Comparison of ENCODE assay signal across 11 mouse cellular contexts in the genomic region with DNA sequence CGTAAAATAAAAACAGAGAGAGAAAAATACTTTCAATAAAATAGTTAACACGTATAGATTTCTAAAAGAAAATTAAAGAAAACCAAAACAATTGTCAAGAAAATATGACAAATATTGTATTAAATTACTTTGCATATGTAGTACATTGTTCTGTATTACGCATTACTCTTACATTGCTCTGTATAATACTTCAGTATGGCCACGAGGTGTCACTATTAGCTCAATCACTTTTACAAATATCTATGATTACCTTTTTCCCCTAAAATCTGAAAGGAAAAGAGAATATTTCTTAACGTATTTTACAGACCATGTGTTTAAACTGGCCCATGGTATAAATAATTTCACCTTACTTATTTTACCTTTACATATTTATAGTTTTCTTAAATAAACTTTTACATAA.
DNase-seq lines count a peak whose midpoint lies in the region; ATAC-seq lines count a peak whose summit lies in the region.
"Had no signal": no experiment of that assay in that cellular context is flagged by ENCODE, and none has a peak within 500 bp of the region (broad histone marks: within the 10 kb centered on the region; RNA-seq: fewer than 3 reads in every experiment).

No protein-coding gene starts in this region.

- H3K4me3 ChIP-seq in forebrain, embryonic 12.5 days (replicated peaks): no peak overlapping the region
- no peak overlapping the region for H3K4me3 ChIP-seq in midbrain, embryonic 15.5 days
- H3K4me3 ChIP-seq: embryonic facial prominence, embryonic 12.5 days had no signal

- no peaks in the 10 kb centered on the region for H3K36me3 ChIP-seq in forebrain, embryonic 12.5 days (replicated peaks)
- no peaks in the 10 kb centered on the region for H3K36me3 ChIP-seq in midbrain, embryonic 15.5 days (replicated peaks)
- H3K36me3 ChIP-seq: embryonic facial prominence, embryonic 12.5 days had no signal

- no peaks in the 10 kb centered on the region for H3K9me3 ChIP-seq in forebrain, embryonic 12.5 days
- no peaks in the 10 kb centered on the region for H3K9me3 ChIP-seq in midbrain, embryonic 15.5 days
- H3K9me3 ChIP-seq: embryonic facial prominence, embryonic 12.5 days had no signal

- H3K4me1 ChIP-seq in forebrain, embryonic 12.5 days: no peaks in the 10 kb centered on the region
- no peaks in the 10 kb centered on the region for H3K4me1 ChIP-seq in midbrain, embryonic 15.5 days
- H3K4me1 ChIP-seq: embryonic facial prominence, embryonic 12.5 days had no signal

- WGBS in forebrain, embryonic 12.5 days: 40% methylated on average over 5 of the region's 5 CpGs
- 34% methylated on average over 5 of the region's 5 CpGs for WGBS in midbrain, embryonic 15.5 days

- no peak overlapping the region for H3K27ac ChIP-seq in forebrain, embryonic 12.5 days
- no peak overlapping the region for H3K27ac ChIP-seq in midbrain, embryonic 15.5 days
- H3K27ac ChIP-seq: embryonic facial prominence, embryonic 12.5 days had no signal

- no peak overlapping the region for H3K4me2 ChIP-seq in forebrain, embryonic 12.5 days
- H3K4me2 ChIP-seq in midbrain, embryonic 15.5 days: no peak overlapping the region
- H3K4me2 ChIP-seq: embryonic facial prominence, embryonic 12.5 days had no signal

- no peak overlapping the region for H3K9ac ChIP-seq in forebrain, embryonic 12.5 days
- H3K9ac ChIP-seq in midbrain, embryonic 15.5 days: no peak overlapping the region
- H3K9ac ChIP-seq: embryonic facial prominence, embryonic 12.5 days had no signal

- DNase-seq in layer of hippocampus, adult 9-10 months (ENCODE audit: low spot score): peak; percentile 8
- DNase-seq in layer of hippocampus, postnatal 10 days (ENCODE audit: low spot score in 2 of 2): no peak
- DNase-seq in NIH3T3 (ENCODE audit: low read depth): peak; percentile 76
- no peak for DNase-seq in adrenal gland, adult 8-10 months
- no peak for DNase-seq in gastrocnemius, adult 8-10 months (ENCODE audit: low spot score in 2 of 2)
- no peak for DNase-seq in right cerebral cortex, postnatal 14 days
- DNase-seq: thymus, adult 2 months had no signal

- H3K27me3 ChIP-seq in forebrain, embryonic 12.5 days: no peaks in the 10 kb centered on the region
- no peaks in the 10 kb centered on the region for H3K27me3 ChIP-seq in midbrain, embryonic 15.5 days (replicated peaks)
- H3K27me3 ChIP-seq: embryonic facial prominence, embryonic 12.5 days had no signal

- ATAC-seq in forebrain, embryonic 12.5 days (ENCODE audit: low FRiP score): peak; percentile 85
- ATAC-seq in midbrain, embryonic 15.5 days (replicated peaks): peak; percentile 93
- ATAC-seq: inflammation-experienced regulatory T-cells, adult 6 months had no signal

Comparison
In these comparisons a context has a peak if more than half of its experiments do, and no peak if none do; other contexts are left out.
1. DNase-seq: peak in layer of hippocampus, adult 9-10 months (single experiment) and NIH3T3 (single experiment); none in layer of hippocampus, postnatal 10 days (0 of 2), adrenal gland, adult 8-10 months (single experiment), gastrocnemius, adult 8-10 months (0 of 2) and right cerebral cortex, postnatal 14 days (single experiment).